Mouse (Mus musculus) stomach, postnatal 0 days (tissue): ENCODE measurements around the gene Scfd1.

ENCODE experiments used
- CTCF ChIP-seq: IDR thresholded peaks from 2 replicates; pipeline ENCODE4 v1.5.1; 2016; ENCODE audit warnings: antibody characterized with exemption, low read depth, mild to moderate bottlenecking, moderate library complexity
- EP300 ChIP-seq: optimal IDR thresholded peaks from 2 replicates; pipeline ENCODE3; 2016; ENCODE audit warnings: antibody characterized with exemption

GRCm38 (mm10) chr12:51348698-51348998 lies 28.7 kb upstream of the Scfd1 start:
- TF ChIP-seq EP300 (no peak), CTCF (no peak)
